Comparison of ENCODE assay signal across 8 mouse cellular contexts in the genomic region with DNA sequence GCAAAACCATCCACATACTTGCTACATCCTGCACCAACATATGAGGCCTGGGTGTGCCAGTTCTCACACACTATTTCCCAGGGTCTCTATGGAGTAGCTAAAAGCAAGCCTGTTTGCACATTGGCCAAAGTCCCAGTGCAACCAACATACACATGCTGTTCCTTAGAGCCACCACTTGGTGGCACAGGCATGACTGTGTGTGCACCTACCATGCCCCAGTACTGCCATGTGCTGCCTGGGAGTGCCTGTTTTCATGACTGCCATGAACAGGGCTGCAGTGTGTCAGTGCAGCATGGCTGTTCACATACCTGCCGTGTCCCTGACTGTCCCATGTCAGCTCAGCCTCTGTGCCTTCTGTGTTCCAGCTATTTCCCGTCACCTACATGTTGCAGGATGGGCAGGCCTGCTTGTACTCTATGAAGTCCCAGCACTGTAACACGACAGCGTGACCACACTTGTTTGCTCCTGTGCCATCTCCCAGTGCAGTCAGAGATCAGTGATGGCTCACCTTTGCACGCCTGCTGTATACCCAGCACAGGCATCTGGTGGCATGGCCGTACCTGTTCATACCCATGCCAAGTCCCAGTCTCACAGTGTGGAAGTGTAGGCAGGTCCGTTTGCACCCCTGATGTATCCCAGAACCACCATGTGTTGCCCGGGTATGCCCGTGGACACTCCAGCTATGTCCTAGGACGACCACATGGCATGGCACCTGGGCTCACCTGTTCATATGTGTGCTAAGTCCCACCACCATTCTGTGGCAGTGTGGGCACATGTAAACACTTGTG. TPM values are rescaled to one million over a fixed set of nuclear protein-coding genes. Genes with fewer than 3 reads are reported as not detected.
A peak's percentile ranks its signal among the peaks of the same experiment; 100 is the strongest.
DNase-seq lines count a peak whose midpoint lies in the region; ATAC-seq and TF ChIP-seq lines count a peak whose summit lies in the region.

No protein-coding gene starts in this region.

- H3K4me2 ChIP-seq in hindbrain, embryonic 16.5 days (ENCODE audit: low read length), result no peak overlapping the region
- no peak overlapping the region for H3K4me2 ChIP-seq in lung, postnatal 0 days (replicated peaks; ENCODE audit: low read depth, low read length)
- H3K4me2 ChIP-seq in stomach, embryonic 15.5 days, result no peak overlapping the region

- H3K36me3 ChIP-seq in hindbrain, embryonic 16.5 days (ENCODE audit: control insufficient read depth, insufficient read depth, low read length), result no peaks in the 10 kb centered on the region
- H3K36me3 ChIP-seq in lung, postnatal 0 days (ENCODE audit: insufficient read depth, low read length), result no peaks in the 10 kb centered on the region
- no peaks in the 10 kb centered on the region for H3K36me3 ChIP-seq in stomach, embryonic 15.5 days

- no peak overlapping the region for H3K9ac ChIP-seq in hindbrain, embryonic 16.5 days (ENCODE audit: low read depth, low read length)
- H3K9ac ChIP-seq in lung, postnatal 0 days (replicated peaks; ENCODE audit: low read depth), result no peak overlapping the region
- no peak overlapping the region for H3K9ac ChIP-seq in stomach, embryonic 15.5 days

- WGBS in hindbrain, embryonic 16.5 days, result 84% methylated on average over 10 of the region's 10 CpGs
- WGBS in lung, postnatal 0 days, result 74% methylated on average over 10 of the region's 10 CpGs
- 79% methylated on average over 10 of the region's 10 CpGs for WGBS in stomach, embryonic 15.5 days

- H3K27ac ChIP-seq in hindbrain, embryonic 16.5 days (ENCODE audit: low read depth, low read length), result no peak overlapping the region
- H3K27ac ChIP-seq in lung, postnatal 0 days (ENCODE audit: low read length), result no peak overlapping the region
- no peak overlapping the region for H3K27ac ChIP-seq in stomach, embryonic 15.5 days

- DNase-seq in cerebellum, postnatal 25 days, result peak; percentile 38 to 60
- no peak for DNase-seq in cerebellum, adult 18-20 months
- DNase-seq in 416B (ENCODE audit: low read depth), result peak; percentile 66
- DNase-seq in brain, adult 2 months (ENCODE audit: low read depth, low spot score), result peak; percentile 78
- peak; percentile 64 for DNase-seq in lung, postnatal 0 days (ENCODE audit: low spot score)
- DNase-seq in left cerebral cortex, adult 9 months (ENCODE audit: low spot score in 2 of 2), result no peak

- H3K4me1 ChIP-seq in hindbrain, embryonic 16.5 days (ENCODE audit: control insufficient read depth, insufficient read depth, low read depth, low read length), result peaks cover 2% of the 10 kb centered on the region; the same call in 1 of the 2 replicates
- no peaks in the 10 kb centered on the region for H3K4me1 ChIP-seq in lung, postnatal 0 days (ENCODE audit: insufficient read depth, low read depth, low read length)
- H3K4me1 ChIP-seq in stomach, embryonic 15.5 days, result no peaks in the 10 kb centered on the region

- TF ChIP-seq CTCF in lung, postnatal 0 days (IDR thresholded peaks at IDR 0.05), result peak; percentile 87

- H3K4me3 ChIP-seq in hindbrain, embryonic 16.5 days (ENCODE audit: low read length), result no peak overlapping the region
- H3K4me3 ChIP-seq in lung, postnatal 0 days (ENCODE audit: low read depth, low read length), result no peak overlapping the region
- no peak overlapping the region for H3K4me3 ChIP-seq in stomach, embryonic 15.5 days (replicated peaks)

- H3K9me3 ChIP-seq in hindbrain, embryonic 16.5 days (ENCODE audit: control insufficient read depth, low read length), result no peaks in the 10 kb centered on the region
- H3K9me3 ChIP-seq in lung, postnatal 0 days (ENCODE audit: low read length), result no peaks in the 10 kb centered on the region
- no peaks in the 10 kb centered on the region for H3K9me3 ChIP-seq in stomach, embryonic 15.5 days

- no peaks in the 10 kb centered on the region for H3K27me3 ChIP-seq in hindbrain, embryonic 16.5 days (replicated peaks; ENCODE audit: control insufficient read depth, insufficient read depth, low read length)
- no peaks in the 10 kb centered on the region for H3K27me3 ChIP-seq in lung, postnatal 0 days (replicated peaks; ENCODE audit: insufficient read depth, low read length)
- no peaks in the 10 kb centered on the region for H3K27me3 ChIP-seq in stomach, embryonic 15.5 days (replicated peaks)

- peak; percentile 60 for ATAC-seq in hindbrain, embryonic 16.5 days
- peak; percentile 56 for ATAC-seq in lung, postnatal 0 days
- 0 out of 2 replicates have a peak, but pooled peaks have one; percentile 20 for ATAC-seq in stomach, embryonic 15.5 days (ENCODE audit: insufficient read depth, low FRiP score, low read depth)

- no peak for TF ChIP-seq EP300 in lung, postnatal 0 days (IDR thresholded peaks at IDR 0.05)

RNA-seq across cellular contexts. Expression of a gene that starts 29.8 kb away (rescaled TPM):
- 87.3 and 96.0 TPM in 2 replicates for polyA plus RNA-seq in hindbrain, embryonic 16.5 days (2015; fragmentation: Nextera tagmentation; extraction: Ambion mirVana)
- 2.2 TPM in 2 replicates for polyA plus RNA-seq in lung, postnatal 0 days (2015; fragmentation: Nextera tagmentation; extraction: Ambion mirVana)
- polyA plus RNA-seq in stomach, embryonic 15.5 days (2015; fragmentation: Nextera tagmentation; extraction: Ambion mirVana), result 5.6 and 5.7 TPM in 2 replicates

Comparison
In these comparisons a context has a peak if more than half of its experiments do, and no peak if none do; other contexts are left out.
1. DNase-seq: peak in cerebellum, postnatal 25 days (2 of 2), 416B (single experiment), brain, adult 2 months (single experiment) and lung, postnatal 0 days (single experiment); none in cerebellum, adult 18-20 months (0 of 2) and left cerebral cortex, adult 9 months (0 of 2).
2. RNA of a gene that starts 29.8 kb away (polyA plus RNA-seq): 87.3 to 96.0 TPM in hindbrain, embryonic 16.5 days; 5.6 to 5.7 TPM in stomach, embryonic 15.5 days and 2.2 TPM in lung, postnatal 0 days; every median in the first group is over 10 times any median in the second.
3. Peak in every context shown above with its lines, with median percentiles within 50 percentile points of each other: ATAC-seq.